Mouse (Mus musculus): ENCODE measurements at regions not wholly inside any gene's neighbourhood (a gene's known extent, or its start where the extent isn't known, plus 50 kb on each side); places are given as distances from the start of the nearest gene placed in this dataset.

- Histone ChIP-seq H3K9me3 (no peaks in the 10 kb centered on the region), H3K9ac (no peak overlapping the region), H3K27me3 (no peaks in the 10 kb centered on the region), H3K4me1 (no peaks in the 10 kb centered on the region), H3K27ac (no peak overlapping the region), H3K4me2 (replicated peaks) (no peak overlapping the region), H3K4me3 (no peak overlapping the region), H3K36me3 (no peaks in the 10 kb centered on the region)
- ATAC-seq (ENCODE audit: low FRiP score, low read depth) = no peak
These were observed 429.1 kb upstream of the Brinp1 start for GRCm38 (mm10) chr4:69383318-69383717.

GRCm38 (mm10) chr4:69346979-69347465 is 392.8 kb upstream of the Brinp1 start:
- Histone ChIP-seq H3K4me3 (no peak overlapping the region), H3K9ac (no peak overlapping the region), H3K27ac (no peak overlapping the region), H3K4me1 (no peaks in the 10 kb centered on the region), H3K4me2 (replicated peaks) (no peak overlapping the region), H3K36me3 (no peaks in the 10 kb centered on the region), H3K27me3 (no peaks in the 10 kb centered on the region), H3K9me3 (no peaks in the 10 kb centered on the region)
- 84% methylated on average over 5 of the region's 5 CpGs for WGBS
- ATAC-seq (ENCODE audit: low FRiP score, low read depth) = no peak

- no peak overlapping the region for H3K4me3 ChIP-seq
- no peaks in the 10 kb centered on the region for H3K36me3 ChIP-seq
- WGBS = 42% methylated on average over 3 of the region's 3 CpGs
- H3K27me3 ChIP-seq = no peaks in the 10 kb centered on the region
- no peaks in the 10 kb centered on the region for H3K9me3 ChIP-seq
- H3K4me2 ChIP-seq (replicated peaks) = no peak overlapping the region
- no peak overlapping the region for H3K9ac ChIP-seq
- H3K4me1 ChIP-seq = no peaks in the 10 kb centered on the region
- ATAC-seq (ENCODE audit: low FRiP score, low read depth) = no peak
- H3K27ac ChIP-seq = no peak overlapping the region
These were observed 373.4 kb upstream of the Brinp1 start for GRCm38 (mm10) chr4:69327606-69328005.
